Mouse (Mus musculus): Measurements from ENCODE around the gene Rnf167.

The Rnf167 gene

GRCm38 (mm10) chr11:70628431-70628830, 18.6 kb upstream of the Rnf167 start:
- in situ Hi-C loops (cut with MboI; ENCODE audit: low pct_unique_long_range_greater_than_20kb in 1 of 2, low sequenced_read_pairs in 2 of 2, unreplicated experiment in 1 of 2), result no loop called here

GRCm38 (mm10) chr11:70629557-70629956, 17.5 kb upstream of the Rnf167 start:
- in situ Hi-C loops (cut with MboI; ENCODE audit: low pct_unique_long_range_greater_than_20kb in 1 of 2, low sequenced_read_pairs in 2 of 2, unreplicated experiment in 1 of 2), result no loop called here

GRCm38 (mm10) chr11:70630129-70630528, 16.9 kb upstream of the Rnf167 start:
- in situ Hi-C loops (cut with MboI; ENCODE audit: low pct_unique_long_range_greater_than_20kb in 1 of 2, low sequenced_read_pairs in 2 of 2, unreplicated experiment in 1 of 2), result loop anchor here in 1 of 2 experiments (5.0 kb wide), 1 partner anchor 122 kb away; no protein-coding TSS in a partner anchor

GRCm38 (mm10) chr11:70635601-70636000, 11.4 kb upstream of the Rnf167 start:
- in situ Hi-C loops (cut with MboI; ENCODE audit: low pct_unique_long_range_greater_than_20kb in 1 of 2, low sequenced_read_pairs in 2 of 2, unreplicated experiment in 1 of 2), result no loop called here

GRCm38 (mm10) chr11:70637764-70638163, 9.3 kb upstream of the Rnf167 start:
- in situ Hi-C loops (cut with MboI; ENCODE audit: low pct_unique_long_range_greater_than_20kb in 1 of 2, low sequenced_read_pairs in 2 of 2, unreplicated experiment in 1 of 2), result no loop called here

- in situ Hi-C loops (cut with MboI; ENCODE audit: low pct_unique_long_range_greater_than_20kb in 1 of 2, low sequenced_read_pairs in 2 of 2, unreplicated experiment in 1 of 2), result no loop called here
These were observed 8.7 kb upstream of the Rnf167 start for GRCm38 (mm10) chr11:70638293-70638692.

- in situ Hi-C loops (cut with MboI; ENCODE audit: low pct_unique_long_range_greater_than_20kb in 1 of 2, low sequenced_read_pairs in 2 of 2, unreplicated experiment in 1 of 2), result no loop called here
These were observed 8.2 kb upstream of the Rnf167 start, which contains the start of gene Gp1ba for GRCm38 (mm10) chr11:70638714-70639278. Gene Gp1ba (plus strand): TSS chr11:70639122.

- in situ Hi-C loops (cut with MboI; ENCODE audit: low pct_unique_long_range_greater_than_20kb in 1 of 2, low sequenced_read_pairs in 2 of 2, unreplicated experiment in 1 of 2), result no loop called here
These were observed 7.1 kb upstream of the Rnf167 start for GRCm38 (mm10) chr11:70639976-70640375.

GRCm38 (mm10) chr11:70641241-70641640, 5.8 kb upstream of the Rnf167 start:
- in situ Hi-C loops (cut with MboI; ENCODE audit: low pct_unique_long_range_greater_than_20kb in 1 of 2, low sequenced_read_pairs in 2 of 2, unreplicated experiment in 1 of 2), result no loop called here

GRCm38 (mm10) chr11:70643051-70643450, 4.0 kb upstream of the Rnf167 start:
- in situ Hi-C loops (cut with MboI; ENCODE audit: low pct_unique_long_range_greater_than_20kb in 1 of 2, low sequenced_read_pairs in 2 of 2, unreplicated experiment in 1 of 2), result no loop called here

GRCm38 (mm10) chr11:70644564-70645103, 2.4 kb upstream of the Rnf167 start:
- in situ Hi-C loops (cut with MboI; ENCODE audit: low pct_unique_long_range_greater_than_20kb in 1 of 2, low sequenced_read_pairs in 2 of 2, unreplicated experiment in 1 of 2), result no loop called here

GRCm38 (mm10) chr11:70645461-70646258, 1.4 kb upstream of the Rnf167 start:
- in situ Hi-C loops (cut with MboI; ENCODE audit: low pct_unique_long_range_greater_than_20kb in 1 of 2, low sequenced_read_pairs in 2 of 2, unreplicated experiment in 1 of 2), result no loop called here

GRCm38 (mm10) chr11:70646259-70646555, 828 bp upstream of the Rnf167 start:
- in situ Hi-C loops (cut with MboI; ENCODE audit: low pct_unique_long_range_greater_than_20kb in 1 of 2, low sequenced_read_pairs in 2 of 2, unreplicated experiment in 1 of 2), result no loop called here

GRCm38 (mm10) chr11:70647716-70648420, 833 bp downstream of the Rnf167 start:
- in situ Hi-C loops (cut with MboI; ENCODE audit: low pct_unique_long_range_greater_than_20kb in 1 of 2, low sequenced_read_pairs in 2 of 2, unreplicated experiment in 1 of 2), result no loop called here

- in situ Hi-C loops (cut with MboI; ENCODE audit: low pct_unique_long_range_greater_than_20kb in 1 of 2, low sequenced_read_pairs in 2 of 2, unreplicated experiment in 1 of 2), result no loop called here
These were observed 1.5 kb downstream of the Rnf167 start for GRCm38 (mm10) chr11:70648512-70648911.

GRCm38 (mm10) chr11:70649185-70649734, 2.2 kb downstream of the Rnf167 start:
- in situ Hi-C loops (cut with MboI; ENCODE audit: low pct_unique_long_range_greater_than_20kb in 1 of 2, low sequenced_read_pairs in 2 of 2, unreplicated experiment in 1 of 2), result no loop called here

GRCm38 (mm10) chr11:70650322-70651175, 3.5 kb downstream of the Rnf167 start:
- in situ Hi-C loops (cut with MboI; ENCODE audit: low pct_unique_long_range_greater_than_20kb in 1 of 2, low sequenced_read_pairs in 2 of 2, unreplicated experiment in 1 of 2), result no loop called here

- in situ Hi-C loops (cut with MboI; ENCODE audit: low pct_unique_long_range_greater_than_20kb in 1 of 2, low sequenced_read_pairs in 2 of 2, unreplicated experiment in 1 of 2), result no loop called here
These were observed 4.4 kb downstream of the Rnf167 start for GRCm38 (mm10) chr11:70651391-70651790.

Measured in mouse embryonic stem cell (cell line).